Mouse (Mus musculus): Measurements from ENCODE around the gene Stxbp5.

GRCm38 (mm10) chr10:9856792-9857191 is 44.1 kb downstream of the Stxbp5 start:
- TF ChIP-seq ZC3H11A (IDR thresholded peaks at IDR 0.05; ENCODE audit: borderline replicate concordance, low read depth, low read length) (no peak), HCFC1 (IDR thresholded peaks at IDR 0.05; ENCODE audit: borderline replicate concordance, insufficient read depth, low read length) (no peak)

Data from ES-E14 (cell line).